Mouse (Mus musculus): Measurements from ENCODE around the gene Map3k1. TPM values are rescaled to one million over a fixed set of nuclear protein-coding genes. Genes with fewer than 3 reads are reported as not detected.
A peak's percentile ranks its signal among the peaks of the same experiment; 100 is the strongest.

Gene Map3k1
- total and polyA plus RNA-seq, 3 experiments: 10.7 to 48.7 (median 13.4) TPM

DNA sequence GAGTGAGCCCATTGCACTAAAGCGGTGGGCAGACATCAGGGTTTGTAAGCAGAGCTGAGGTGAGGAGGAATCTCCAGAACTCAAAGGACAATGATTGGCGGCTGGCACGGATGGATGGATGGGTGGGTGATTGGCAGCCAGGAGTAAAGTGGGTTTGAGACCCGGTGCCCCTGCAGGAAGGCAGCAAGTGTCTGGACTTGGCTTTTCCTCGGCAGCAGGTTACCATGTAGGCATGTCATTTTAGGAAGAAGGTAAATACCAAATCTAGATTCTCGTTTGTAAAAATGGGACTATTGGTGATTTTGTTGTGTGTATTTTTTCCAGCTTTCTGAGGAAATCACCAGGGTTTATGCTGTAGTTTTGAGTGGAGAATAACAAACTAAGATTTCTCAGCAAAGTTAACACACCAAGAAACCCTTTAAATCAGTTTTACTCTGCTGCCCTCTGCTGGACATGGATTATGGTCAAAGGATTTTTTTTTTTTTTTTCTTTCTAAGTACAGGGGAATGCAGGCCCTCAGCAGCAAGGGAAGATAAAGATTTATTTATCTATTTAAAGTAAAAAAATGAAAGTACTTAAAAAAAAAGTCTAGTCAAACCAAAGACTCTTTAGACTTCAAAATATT is 66.7 kb downstream of the Map3k1 start:
- dilution Hi-C loops (cut with MboI; ENCODE audit: extremely low pct_ligation_motif_present, extremely low pct_unique_long_range_greater_than_20kb, low sequenced_read_pairs) (no loop called here), in situ Hi-C loops (cut with MboI; ENCODE audit: low pct_ligation_motif_present, low pct_unique_long_range_greater_than_20kb, low sequenced_read_pairs) (loop anchor here (10.0 kb wide), 1 partner anchor 257 kb away; no protein-coding TSS in a partner anchor)
- Histone ChIP-seq H3K27ac (ENCODE audit: insufficient read depth, low read depth) (no peak overlapping the region), H3K27me3 (replicated peaks) (no peaks in the 10 kb centered on the region), H3K79me2 (replicated peaks; ENCODE audit: control insufficient read depth, extremely low read depth, insufficient read depth, poor library complexity, severe bottlenecking) (no peaks in the 10 kb centered on the region), H3K4me2 (ENCODE audit: insufficient read depth, low read depth, poor library complexity, severe bottlenecking) (peak overlapping the region; percentile 88), H3K9me3 (replicated peaks; ENCODE audit: low read length) (peaks cover 2% of the 10 kb centered on the region), H3K36me3 (replicated peaks in 1 of 2; ENCODE audit: control insufficient read depth in 1 of 2, insufficient read depth in 1 of 2, low read length in 1 of 2) (peaks cover 3 to 7% of the 10 kb centered on the region in 2 experiments), H3K9ac (ENCODE audit: insufficient read depth, low read depth) (no peak overlapping the region), H3K4me1 (ENCODE audit: control insufficient read depth in 1 of 2, insufficient read depth in 2 of 2) (peaks cover 3 to 15% of the 10 kb centered on the region in 2 experiments), H3K4me3 (replicated peaks in 1 of 3; ENCODE audit: low read depth in 2 of 3, low read length in 2 of 3, poor library complexity in 1 of 3) (peak overlapping the region in 1 of 3 experiments; percentile 12)
- DNase-seq (ENCODE audit: extremely low read depth): peak; percentile 80
- TF ChIP-seq UBTF (IDR thresholded peaks at IDR 0.05; ENCODE audit: low read depth, low read length) (0 out of 2 replicates have a peak, but pooled peaks have one; percentile 51), RAD21 (IDR thresholded peaks at IDR 0.05; ENCODE audit: low read depth, low read length) (peak; percentile 94), MYC (IDR thresholded peaks at IDR 0.05; ENCODE audit: low read depth, low read length) (0 out of 2 replicates have a peak, but pooled peaks have one; percentile 28), ETS1 (conservative IDR thresholded peaks at IDR 0.05; ENCODE audit: low read depth, low read length) (no peak), POLR2A (IDR thresholded peaks at IDR 0.05; ENCODE audit: low read depth, low read length) (no peak), ZC3H11A (IDR thresholded peaks at IDR 0.05; ENCODE audit: low read depth, low read length) (peak; percentile 71), ELF1 (IDR thresholded peaks at IDR 0.05; ENCODE audit: low read depth, low read length) (no peak), ZNF384 (IDR thresholded peaks at IDR 0.05; ENCODE audit: low read depth, low read length) (peak; percentile 100), MXI1 (IDR thresholded peaks at IDR 0.05; ENCODE audit: low read depth, low read length) (0 out of 2 replicates have a peak, but pooled peaks have one; percentile 12), SMC3 (IDR thresholded peaks at IDR 0.05; ENCODE audit: low read depth, low read length) (peak; percentile 80), CTCF (conservative IDR thresholded peaks at IDR 0.05 in 1 of 2, IDR thresholded peaks at IDR 0.05 in 1 of 2; ENCODE audit: low read depth in 2 of 2, low read length in 2 of 2) (peak in 1 of 2 experiments; percentile 88; a peak in 2 of 4 replicates)

DNA sequence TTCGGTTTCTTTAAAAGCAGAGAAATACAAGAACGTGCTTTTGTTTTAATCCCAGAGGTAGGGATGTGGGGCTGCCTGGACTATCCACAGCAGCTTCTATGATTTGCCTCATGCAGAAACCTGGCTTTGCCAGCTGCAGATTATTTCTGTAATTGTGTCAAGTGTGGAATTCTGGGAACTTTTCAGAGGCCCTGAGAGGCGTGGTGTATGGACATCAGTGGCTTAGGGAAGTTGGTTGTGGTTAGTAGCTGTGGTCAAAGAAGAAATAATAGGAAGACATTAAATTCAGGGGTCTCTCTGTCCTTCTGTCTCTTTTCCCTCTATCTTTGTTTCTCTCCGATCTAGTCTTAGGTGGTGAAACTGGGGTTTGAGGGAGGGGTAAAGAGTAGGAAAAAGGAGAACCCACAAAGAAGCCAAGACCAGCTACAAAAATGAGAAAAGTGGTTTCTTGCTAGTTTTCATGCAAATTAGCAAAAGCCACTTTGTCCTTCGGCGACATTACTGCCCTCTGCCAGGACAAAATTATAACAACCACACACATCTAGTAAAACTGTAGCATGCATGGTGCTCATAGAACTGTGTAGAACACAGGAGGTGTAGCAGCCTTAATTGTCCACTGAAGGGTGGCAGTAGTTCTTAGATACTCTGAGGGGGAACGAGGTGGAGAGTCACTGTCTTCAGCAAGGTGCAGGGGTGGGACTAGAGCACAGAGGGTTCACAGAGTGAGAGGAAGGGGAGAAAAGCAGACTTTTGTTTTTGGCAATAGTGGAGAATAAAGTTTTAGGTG is 67.4 kb downstream of the Map3k1 start:
- peaks cover 0 to 3% of the 10 kb centered on the region in 2 experiments for H3K36me3 ChIP-seq (replicated peaks in 1 of 2; ENCODE audit: control insufficient read depth in 1 of 2, insufficient read depth in 1 of 2, low read length in 1 of 2)
- H3K9ac ChIP-seq (ENCODE audit: insufficient read depth, low read depth): no peak overlapping the region
- H3K27ac ChIP-seq (ENCODE audit: insufficient read depth, low read depth): no peak overlapping the region
- peaks cover 2% of the 10 kb centered on the region for H3K9me3 ChIP-seq (replicated peaks; ENCODE audit: low read length)
- no peaks in the 10 kb centered on the region for H3K27me3 ChIP-seq (replicated peaks)
- H3K4me1 ChIP-seq (ENCODE audit: control insufficient read depth in 1 of 2, insufficient read depth in 2 of 2): peaks cover 3 to 15% of the 10 kb centered on the region in 2 experiments
- dilution Hi-C loops (cut with MboI; ENCODE audit: extremely low pct_ligation_motif_present, extremely low pct_unique_long_range_greater_than_20kb, low sequenced_read_pairs): no loop called here
- DNase-seq (ENCODE audit: extremely low read depth): peak; percentile 58
- TF ChIP-seq USF1 (IDR thresholded peaks at IDR 0.05; ENCODE audit: low read depth, low read length): no peak
- no peak for TF ChIP-seq GABPA (IDR thresholded peaks at IDR 0.05; ENCODE audit: insufficient replicate concordance, low read depth, low read length)
- TF ChIP-seq MAZ (IDR thresholded peaks at IDR 0.05; ENCODE audit: low read depth, low read length): peak; percentile 54; the same call in 1 of the 2 replicates
- 0 out of 2 replicates have a peak, but pooled peaks have one; percentile 10 for TF ChIP-seq CHD2 (IDR thresholded peaks at IDR 0.05; ENCODE audit: low read length)
- 0 out of 2 replicates have a peak, but pooled peaks have one; percentile 7 for TF ChIP-seq RCOR1 (conservative IDR thresholded peaks at IDR 0.05; ENCODE audit: low read depth, low read length)
- peak; percentile 11; the same call in 1 of the 2 replicates for TF ChIP-seq BHLHE40 (IDR thresholded peaks at IDR 0.05; ENCODE audit: low read depth, low read length)
- TF ChIP-seq IRF4 (IDR thresholded peaks at IDR 0.05; ENCODE audit: low read depth, low read length): peak; percentile 46; the same call in 1 of the 2 replicates
- TF ChIP-seq ETS1 (conservative IDR thresholded peaks at IDR 0.05; ENCODE audit: low read depth, low read length): 0 out of 2 replicates have a peak, but pooled peaks have one; percentile 21
- TF ChIP-seq MAFK (IDR thresholded peaks at IDR 0.05; ENCODE audit: insufficient replicate concordance, low read length): peak; percentile 73
- TF ChIP-seq MXI1 (IDR thresholded peaks at IDR 0.05; ENCODE audit: low read depth, low read length): 0 out of 2 replicates have a peak, but pooled peaks have one; percentile 15
- no peak for TF ChIP-seq KAT2A (IDR thresholded peaks at IDR 0.05; ENCODE audit: insufficient replicate concordance, low read length)
- no peak for TF ChIP-seq MAX (IDR thresholded peaks at IDR 0.05; ENCODE audit: low read length)
- no peak for TF ChIP-seq SIN3A (IDR thresholded peaks at IDR 0.05; ENCODE audit: low read length)
- peak; percentile 59 for TF ChIP-seq SMC3 (IDR thresholded peaks at IDR 0.05; ENCODE audit: low read depth, low read length)
- TF ChIP-seq EP300 (IDR thresholded peaks at IDR 0.05; ENCODE audit: low read length): peak; percentile 28; the same call in 1 of the 2 replicates
- TF ChIP-seq POLR2AphosphoS2 (IDR thresholded peaks at IDR 0.05; ENCODE audit: low read depth, low read length): no peak
- peak; percentile 50; the same call in 1 of the 2 replicates for TF ChIP-seq MEF2A (IDR thresholded peaks at IDR 0.05; ENCODE audit: borderline replicate concordance, low read depth, low read length)
- 0 out of 2 replicates have a peak, but pooled peaks have one; percentile 17 for TF ChIP-seq MYC (IDR thresholded peaks at IDR 0.05; ENCODE audit: low read depth, low read length)
- peak; percentile 19; the same call in 1 of the 2 replicates for TF ChIP-seq JUN (IDR thresholded peaks at IDR 0.05; ENCODE audit: insufficient read depth, low read depth, low read length)
- TF ChIP-seq CTCF (conservative IDR thresholded peaks at IDR 0.05 in 1 of 2, IDR thresholded peaks at IDR 0.05 in 1 of 2; ENCODE audit: low read depth in 2 of 2, low read length in 2 of 2): peak in 1 of 2 experiments; percentile 56; a peak in 2 of 4 replicates
- peak; percentile 23 for TF ChIP-seq RAD21 (IDR thresholded peaks at IDR 0.05; ENCODE audit: low read depth, low read length)
- in situ Hi-C loops (cut with MboI; ENCODE audit: low pct_ligation_motif_present, low pct_unique_long_range_greater_than_20kb, low sequenced_read_pairs): loop anchor here (10.0 kb wide), 1 partner anchor 257 kb away; no protein-coding TSS in a partner anchor
- H3K79me2 ChIP-seq (replicated peaks; ENCODE audit: control insufficient read depth, extremely low read depth, insufficient read depth, poor library complexity, severe bottlenecking): no peaks in the 10 kb centered on the region
- H3K4me3 ChIP-seq (replicated peaks in 1 of 3; ENCODE audit: low read depth in 2 of 3, low read length in 2 of 3, poor library complexity in 1 of 3): peak overlapping the region in 1 of 3 experiments; percentile 12
- peak overlapping the region; percentile 88 for H3K4me2 ChIP-seq (ENCODE audit: insufficient read depth, low read depth, poor library complexity, severe bottlenecking)
